Mouse (Mus musculus): ENCODE results near the gene Nppa.
"Not testable (repeated sequence)": the region's sequence is repeated elsewhere in the genome, so short reads cannot be mapped to it uniquely, and the experiment has no call there.

Gene Nppa

DNA sequence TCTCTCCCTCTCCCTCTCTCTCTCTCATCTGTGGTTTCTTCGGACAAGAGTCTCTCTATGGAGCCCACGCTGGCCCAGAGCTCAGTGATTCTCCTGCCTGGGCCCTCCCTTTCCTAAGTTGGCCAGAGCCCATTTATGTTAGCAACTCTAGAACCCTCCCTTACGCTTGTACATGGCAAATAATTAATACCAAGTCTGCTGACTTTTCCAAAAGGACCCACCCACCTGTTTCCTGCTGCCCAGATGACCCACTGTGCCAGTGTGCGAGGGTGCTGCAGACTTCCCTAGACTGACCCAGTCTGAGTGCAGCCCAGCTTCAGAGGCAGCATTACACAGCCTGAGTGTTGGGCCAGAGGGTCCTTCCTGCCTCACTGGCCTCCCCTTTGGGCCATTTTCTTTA lies 11.7 kb downstream of the Nppa start:
- DNase-seq (ENCODE audit: low spot score) = no peak

DNA sequence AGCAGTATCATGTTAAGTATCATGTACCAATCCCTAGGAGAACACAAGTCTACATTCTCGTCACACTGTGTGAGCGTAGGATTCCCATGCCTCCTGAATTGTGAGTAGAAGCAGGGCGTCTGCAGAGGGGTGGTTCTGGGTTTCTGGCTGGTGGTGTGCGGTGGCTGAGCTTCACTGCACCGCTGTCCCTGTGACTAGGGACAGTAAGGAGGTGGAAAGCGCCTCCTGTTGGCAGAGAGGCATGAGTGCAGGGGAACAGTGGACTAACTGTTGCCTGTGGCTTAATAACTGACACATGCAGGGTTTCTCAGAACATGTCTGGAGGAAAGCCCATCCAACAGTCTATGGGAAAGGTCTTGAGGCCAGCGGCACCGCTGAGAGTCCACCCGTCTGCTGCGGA lies 14.9 kb downstream of the Nppa start:
- no peak for DNase-seq (ENCODE audit: low spot score)

DNA sequence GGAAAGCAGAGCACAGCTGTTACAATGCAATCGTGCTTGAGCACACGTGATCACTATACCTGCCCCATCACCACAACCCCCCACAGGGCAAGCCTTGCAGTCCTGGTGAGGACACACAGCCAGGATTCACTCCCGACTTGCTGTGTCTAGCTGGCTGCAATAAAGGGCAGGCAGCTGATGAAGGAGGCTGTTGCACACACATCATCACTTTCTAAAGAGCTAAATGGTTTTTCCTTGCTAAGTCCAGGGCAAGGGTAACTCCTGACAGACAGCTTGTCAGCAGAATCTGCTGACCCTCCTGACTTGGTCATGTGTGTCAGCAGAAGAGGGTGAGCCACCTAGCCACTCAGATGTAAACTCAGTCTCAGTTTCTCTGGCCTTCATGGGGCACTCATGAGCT lies 16.5 kb downstream of the Nppa start:
- DNase-seq (ENCODE audit: low spot score) = peak; percentile 65

DNA sequence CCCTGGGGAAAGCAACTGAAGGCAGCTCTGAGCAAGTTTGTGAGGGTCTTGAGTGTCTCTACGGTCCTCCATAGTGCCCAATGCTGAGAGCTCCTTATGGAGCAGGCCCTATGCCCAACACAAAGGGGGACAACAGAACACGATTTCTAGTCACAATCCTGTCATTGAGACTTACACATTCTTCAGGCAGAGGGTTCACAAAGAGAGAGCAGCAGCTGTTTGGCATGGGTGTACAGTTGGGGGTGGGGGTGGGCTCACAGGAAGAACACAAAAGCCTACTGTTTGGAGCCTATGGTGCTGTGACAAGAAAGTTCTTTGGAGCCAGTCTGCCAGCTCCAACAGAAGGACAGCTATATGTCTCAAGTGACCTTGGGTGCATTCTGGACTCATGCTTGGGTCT lies 17.9 kb downstream of the Nppa start:
- no peak for DNase-seq (ENCODE audit: low spot score)

DNA sequence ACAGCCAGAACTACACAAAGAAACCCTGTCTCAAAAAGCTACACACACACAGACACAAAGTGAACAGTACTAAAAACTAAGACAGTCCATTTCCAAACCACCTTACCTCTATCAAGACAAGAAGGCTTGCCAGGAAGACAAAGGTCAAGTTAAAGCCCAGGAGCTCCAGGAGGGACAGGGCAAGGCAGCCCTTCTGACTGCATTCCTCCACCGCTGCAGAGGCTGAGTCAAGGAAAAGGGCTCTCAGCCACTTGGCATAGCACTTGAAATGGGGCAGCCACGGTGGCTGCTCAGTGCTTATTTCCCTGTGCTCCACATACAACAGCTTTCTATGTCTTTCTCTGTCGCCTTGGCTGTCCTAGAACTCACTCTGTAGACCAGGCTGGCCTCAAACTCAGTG lies 23.5 kb downstream of the Nppa start:
- no peak for DNase-seq (ENCODE audit: low spot score)

DNA sequence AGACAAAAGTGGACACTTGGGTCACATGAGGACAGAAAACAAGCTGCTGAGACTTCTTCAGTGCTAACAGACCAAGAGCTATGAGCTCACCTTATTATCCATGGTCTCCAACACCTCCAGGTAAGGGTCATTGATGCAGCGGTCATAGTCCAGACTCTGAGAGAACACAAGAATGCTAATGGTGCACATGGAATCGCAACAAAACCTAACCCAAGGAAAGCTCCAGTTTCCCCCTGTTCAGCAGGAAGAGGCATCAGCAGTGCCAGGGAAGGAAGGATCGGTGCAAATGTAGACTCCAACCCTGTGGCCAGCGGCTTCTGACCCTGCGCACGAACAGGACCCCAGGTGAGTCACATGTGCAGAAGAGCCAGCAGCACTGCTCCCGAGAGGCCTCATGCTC lies 28.8 kb downstream of the Nppa start:
- DNase-seq (ENCODE audit: low spot score) = no peak

DNA sequence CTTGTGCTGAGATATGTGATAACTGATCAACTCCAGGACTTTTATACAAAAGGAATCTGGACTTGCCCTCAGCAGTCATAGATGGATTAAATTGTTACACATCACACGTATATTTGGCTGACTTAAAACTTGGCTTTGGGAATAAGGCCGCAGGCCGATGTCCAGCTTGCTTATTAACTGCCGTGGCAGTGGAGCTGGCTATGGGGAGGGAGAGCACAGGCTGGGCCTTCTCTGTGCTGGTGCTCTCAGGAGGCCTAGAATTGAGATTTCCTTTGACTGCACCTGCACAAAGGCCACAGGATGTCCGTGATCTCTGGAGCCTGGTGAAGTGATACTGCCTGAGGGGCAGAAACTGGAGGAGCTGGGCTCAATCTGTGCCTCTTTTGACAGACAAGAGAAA lies 30.0 kb downstream of the Nppa start:
- no peak for DNase-seq (ENCODE audit: low spot score)

DNA sequence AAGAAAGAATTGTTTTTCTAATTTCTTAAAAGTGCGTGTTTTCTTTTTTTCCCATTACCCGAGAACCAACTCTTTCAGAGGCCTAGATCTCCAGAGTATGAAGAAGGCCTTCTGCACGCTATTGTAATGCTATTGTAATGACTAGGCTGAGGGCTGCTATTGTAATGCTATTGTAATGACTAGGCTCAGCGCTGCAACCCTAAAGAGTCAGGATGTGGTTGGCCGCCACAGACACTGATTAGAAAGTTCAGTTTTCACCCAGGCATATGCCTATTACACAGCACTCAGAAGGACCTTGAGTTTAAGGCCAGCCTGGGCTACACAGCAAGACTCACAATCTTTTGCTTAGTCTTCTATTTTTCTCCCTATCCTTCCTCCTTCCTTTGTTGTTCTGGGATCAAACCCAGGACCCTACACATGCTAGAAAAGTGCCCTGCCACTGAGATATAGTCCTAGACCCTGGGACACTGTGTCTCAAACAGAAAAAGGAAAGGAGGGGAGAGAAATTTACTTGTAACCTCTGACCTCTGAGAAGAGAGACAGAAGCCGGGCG lies 33.4 kb downstream of the Nppa start:
- DNase-seq (ENCODE audit: low spot score) = no peak

DNA sequence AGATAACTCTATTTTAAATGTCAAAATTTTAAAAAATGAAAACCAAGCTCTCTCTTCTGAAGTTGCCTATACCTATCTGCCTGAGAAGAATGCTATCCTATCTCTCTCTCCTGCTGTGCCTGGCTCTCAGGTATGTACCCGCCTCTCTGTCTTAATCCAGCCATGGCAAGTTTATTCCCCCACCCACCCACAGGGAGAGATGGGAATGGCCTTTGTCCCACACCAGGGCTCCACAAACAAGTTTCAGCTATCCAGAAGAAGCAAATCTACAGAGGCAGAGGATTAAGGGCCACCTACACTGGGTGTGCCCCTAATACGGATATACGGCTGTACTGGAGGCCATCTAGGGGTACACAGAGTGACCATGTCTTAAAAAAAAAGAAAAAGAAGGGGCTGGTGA lies 34.9 kb downstream of the Nppa start:
- peak; percentile 37 for DNase-seq (ENCODE audit: low spot score)

DNA sequence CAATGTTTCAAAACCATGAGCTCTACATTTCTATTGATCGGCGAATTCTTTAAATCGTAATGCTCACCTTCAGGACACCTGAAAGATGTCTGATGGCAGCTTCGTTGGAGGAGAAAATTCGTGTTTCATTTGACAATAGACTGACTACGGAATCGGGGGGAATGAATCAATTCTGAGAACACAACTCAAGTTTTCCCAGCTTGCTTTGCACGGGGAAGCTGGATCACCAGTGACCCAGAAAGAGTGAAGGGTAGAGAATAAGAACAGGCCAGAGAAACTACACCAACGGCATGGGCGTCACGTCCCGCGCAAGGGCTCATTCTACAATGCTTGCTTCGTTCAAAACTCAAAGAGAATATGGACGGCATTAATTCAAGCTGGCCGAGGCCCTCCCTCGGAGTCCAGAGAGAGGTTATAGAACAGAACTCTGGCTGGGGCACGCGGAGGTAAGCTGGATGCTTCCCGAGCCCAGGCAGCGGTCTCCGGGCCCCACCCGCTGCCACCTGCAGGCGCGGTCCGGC lies 37.6 kb downstream of the Nppa start:
- no peak for DNase-seq (ENCODE audit: low spot score)

DNA sequence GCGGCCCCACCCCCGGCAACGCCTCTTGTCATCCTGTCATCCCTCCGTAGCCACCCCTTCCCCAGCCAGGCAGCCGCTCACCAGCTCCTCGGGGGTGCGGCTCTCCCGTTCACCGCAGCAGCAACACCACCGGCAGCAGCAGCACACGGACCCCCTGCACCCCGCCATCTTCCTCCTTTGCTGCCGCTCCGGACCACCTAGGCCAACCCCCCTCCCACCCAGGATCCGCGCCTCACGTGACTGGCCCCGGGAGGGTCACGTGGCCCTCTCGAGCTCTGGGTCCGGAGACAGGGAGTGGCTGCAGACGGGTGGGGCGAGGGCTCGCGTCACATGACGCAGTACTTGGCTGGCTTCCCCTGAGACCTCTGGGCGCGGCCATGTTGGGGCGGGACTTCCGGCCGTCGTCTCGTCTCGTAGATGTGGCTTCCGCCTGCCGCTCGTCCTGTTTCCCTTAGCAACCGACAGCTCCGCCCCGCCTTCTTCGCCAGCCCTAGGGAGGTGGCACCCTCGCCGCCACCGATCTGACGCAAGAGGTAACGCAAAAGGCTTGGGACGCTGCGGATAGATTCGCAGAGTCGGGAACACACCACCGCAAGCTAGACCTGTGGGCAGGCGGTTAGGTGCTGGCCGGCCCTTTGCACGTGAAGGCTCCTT lies 38.2 kb downstream of the Nppa start, which contains the start of the genes Clcn6 and Mthfr:
Gene Clcn6 (minus strand): TSS at position 222 of the 654 bp plus-strand sequence.
Gene Mthfr (plus strand): TSS at position 478 of the 654 bp plus-strand sequence.
- DNase-seq (ENCODE audit: low spot score) = peak; percentile 99

DNA sequence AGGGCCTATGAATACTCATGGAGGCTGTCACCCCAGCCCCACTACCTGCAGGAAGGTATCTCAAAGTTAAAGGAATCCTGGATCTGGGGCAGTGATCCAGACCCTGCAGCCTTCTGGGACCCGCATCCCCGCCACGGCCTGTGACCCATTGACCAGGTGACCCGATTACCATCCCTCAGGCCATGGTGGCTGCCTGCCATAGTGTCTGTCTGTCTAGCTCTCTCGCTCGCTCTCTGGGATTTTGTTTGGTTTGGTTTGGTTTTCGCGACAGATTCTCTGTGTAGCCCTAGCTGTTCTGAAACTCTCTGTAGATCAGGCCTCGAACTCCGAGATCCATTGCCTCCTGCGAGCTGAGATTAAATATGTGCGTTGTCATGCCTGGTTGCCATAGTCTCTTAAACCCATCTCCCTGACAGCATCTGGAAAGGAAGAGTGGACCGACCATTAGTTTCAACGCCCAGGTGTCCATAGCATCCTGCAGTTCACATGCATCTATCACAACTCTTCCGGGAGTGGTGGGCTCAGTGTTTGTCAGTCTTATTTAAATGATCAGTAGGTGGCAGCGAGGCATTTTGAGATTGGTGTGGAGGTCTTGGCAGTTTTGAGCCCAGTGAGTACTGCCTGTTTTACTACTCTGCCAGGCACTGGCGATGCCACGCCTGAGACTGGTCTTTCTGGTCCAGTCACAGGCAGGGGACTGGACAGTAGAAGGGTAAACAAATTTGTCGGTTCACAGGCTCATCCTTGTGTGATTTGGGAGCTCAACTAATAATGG lies 38.9 kb downstream of the Nppa start:
- DNase-seq (ENCODE audit: low spot score) = no peak

DNA sequence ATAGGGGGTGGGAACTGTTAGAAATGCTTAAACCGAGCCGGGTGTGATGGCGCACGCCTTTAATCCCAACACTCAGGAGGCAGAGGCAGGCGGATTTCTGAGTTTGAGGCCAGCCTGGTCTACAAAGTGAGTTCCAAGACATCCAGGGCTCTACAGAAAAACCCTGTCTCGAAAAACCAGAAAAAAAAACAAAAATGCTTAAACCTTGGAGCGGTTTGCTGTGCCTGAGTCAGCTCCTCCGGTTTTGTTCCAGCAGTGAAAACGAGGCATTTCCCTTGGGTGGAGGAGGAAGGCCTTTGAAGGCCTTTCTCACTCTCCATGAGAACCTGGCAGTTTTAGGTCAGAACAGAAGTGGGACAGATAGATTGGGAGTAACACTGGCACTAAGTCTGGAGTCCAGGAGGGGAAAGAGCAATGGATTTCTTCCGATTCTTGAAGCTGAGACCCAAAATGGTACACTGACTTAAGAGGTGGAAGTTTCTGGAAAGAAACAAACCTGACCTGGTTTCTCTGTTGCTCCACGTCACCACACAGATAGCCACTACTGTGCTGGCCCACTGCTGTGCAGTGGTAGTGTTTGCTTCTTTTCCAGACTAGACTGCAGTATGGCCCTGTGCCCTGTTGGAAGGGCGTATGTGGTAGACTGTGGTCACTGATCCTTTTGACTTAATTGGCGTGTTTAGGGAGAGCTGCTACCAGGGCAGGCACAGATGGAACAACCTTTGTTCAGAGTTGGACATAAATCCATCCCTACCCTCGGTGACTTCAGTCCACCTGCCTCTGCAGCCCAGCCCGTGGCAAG lies 39.7 kb downstream of the Nppa start:
- no peak for DNase-seq (ENCODE audit: low spot score)

DNA sequence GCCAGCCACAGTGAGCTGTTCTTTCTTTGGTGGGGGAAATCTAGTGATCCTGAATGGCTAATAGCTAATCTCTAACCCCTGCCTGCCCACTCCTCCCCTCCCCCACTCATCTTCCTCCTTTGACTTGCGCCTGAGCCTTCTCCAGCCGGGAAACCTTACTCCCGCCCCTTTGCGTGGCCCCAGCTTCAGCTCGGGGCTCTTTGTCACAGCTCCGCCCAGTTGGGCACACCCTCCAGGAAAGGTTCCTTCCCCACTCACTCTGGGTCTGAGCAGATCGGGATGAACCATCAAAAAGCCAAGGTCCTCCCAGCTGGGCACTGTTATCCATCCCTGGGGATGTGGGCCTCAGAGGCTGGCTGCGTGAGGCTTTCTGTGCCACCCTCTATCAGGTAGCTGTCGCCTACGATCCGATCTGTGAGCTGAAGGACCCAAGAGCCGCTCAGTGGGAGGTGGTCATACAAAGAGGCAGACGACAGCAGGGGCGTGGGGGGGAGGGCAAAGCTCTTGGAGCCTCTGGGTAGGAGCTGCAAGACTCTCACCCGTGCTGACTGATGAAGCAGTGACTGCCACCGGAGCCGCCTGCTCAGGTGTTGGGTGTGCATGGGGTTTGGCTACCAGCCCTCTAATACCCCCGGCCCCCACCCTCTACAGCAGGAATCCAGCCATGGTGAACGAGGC lies 40.5 kb downstream of the Nppa start:
- peak; percentile 91 for DNase-seq (ENCODE audit: low spot score)

DNA sequence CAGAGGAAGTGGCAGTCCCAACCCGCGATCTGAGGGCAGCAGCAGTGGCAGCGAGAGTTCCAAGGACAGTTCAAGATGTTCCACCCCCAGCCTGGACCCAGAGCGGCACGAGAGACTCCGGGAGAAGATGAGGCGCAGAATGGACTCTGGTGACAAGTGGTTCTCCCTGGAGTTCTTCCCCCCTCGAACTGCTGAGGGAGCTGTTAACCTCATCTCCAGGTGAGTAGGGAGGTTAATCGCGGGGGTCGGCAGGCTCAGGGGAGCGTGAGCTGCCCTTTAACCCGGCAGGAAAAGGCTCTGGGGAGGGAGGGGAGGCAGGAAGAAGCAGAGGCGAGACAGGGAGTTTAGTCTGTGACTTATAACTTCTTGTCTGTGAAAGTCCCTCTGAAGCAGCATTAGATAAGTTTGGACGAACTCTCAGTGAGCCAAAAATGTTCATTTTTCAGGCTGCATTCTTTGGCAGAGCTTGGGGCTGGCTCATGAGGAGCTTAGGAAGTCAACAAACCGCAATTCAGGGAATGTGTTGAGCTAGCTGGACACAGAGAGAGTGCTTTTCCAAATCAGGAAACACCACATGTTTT lies 41.2 kb downstream of the Nppa start:
- peak; percentile 62 for DNase-seq (ENCODE audit: low spot score)

DNA sequence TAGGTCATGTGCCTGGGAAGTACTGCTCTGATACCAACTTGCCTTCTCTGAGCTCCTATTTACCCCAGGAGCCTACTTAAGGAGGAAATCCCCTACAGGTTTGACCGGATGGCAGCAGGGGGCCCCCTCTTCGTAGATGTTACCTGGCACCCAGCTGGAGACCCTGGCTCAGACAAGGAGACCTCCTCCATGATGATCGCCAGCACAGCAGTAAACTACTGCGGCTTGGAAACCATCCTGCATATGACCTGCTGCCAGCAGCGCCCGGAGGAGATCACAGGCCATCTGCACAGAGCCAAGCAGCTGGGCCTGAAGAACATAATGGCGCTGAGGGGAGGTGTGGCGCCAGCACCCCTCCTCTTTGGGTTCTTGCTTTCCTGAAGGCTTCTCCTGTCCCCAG lies 42.8 kb downstream of the Nppa start:
- DNase-seq (ENCODE audit: low spot score) = not testable (repeated sequence)

DNA sequence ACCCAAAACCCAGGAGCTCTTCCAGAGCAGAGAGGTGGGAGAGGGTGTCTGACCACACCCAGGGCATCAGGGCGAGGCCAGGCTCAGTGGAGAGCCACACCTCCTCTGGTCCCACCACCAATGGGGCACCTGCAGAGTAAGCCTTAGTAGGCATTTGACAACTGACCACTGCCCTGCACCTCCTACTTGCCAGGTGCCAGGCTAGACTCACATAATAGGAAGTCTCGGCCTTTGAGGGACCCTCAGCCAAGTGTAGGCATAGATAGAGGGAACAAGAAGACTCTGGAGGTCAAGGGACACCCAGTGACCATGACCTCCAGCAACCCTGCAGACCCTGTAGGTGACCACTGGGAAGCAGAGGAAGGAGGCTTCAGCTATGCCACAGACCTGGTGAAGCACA lies 43.6 kb downstream of the Nppa start:
- DNase-seq (ENCODE audit: low spot score) = no peak

DNA sequence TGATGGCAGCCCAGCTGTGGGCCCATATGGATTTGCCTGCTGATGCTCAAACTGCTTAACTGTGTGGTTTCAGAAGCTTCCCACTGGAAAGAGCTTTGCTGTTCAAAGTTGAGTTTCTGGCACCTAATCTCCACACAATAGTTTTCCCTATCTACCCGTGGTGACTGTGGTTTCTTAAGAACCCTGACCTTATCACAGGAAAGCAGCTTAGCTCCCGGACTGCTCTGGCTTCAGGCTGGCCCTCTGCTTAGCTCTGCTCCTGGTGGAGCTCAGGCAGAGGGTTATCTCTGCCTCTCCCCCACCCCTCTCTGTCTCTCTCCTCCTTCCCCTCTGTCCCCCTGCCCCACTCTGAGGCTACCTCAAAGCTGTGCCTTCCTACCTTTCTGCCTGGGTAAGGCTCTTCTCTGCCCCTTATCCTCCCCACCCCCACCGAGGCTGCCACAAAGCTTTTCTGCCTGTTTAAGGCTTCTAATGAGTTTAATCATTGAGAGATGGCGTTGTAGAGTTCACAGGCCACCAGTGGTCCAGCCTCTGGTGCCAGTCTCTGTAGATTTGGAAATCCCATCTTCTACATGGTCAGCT lies 46.0 kb downstream of the Nppa start:
- peak; percentile 43 for DNase-seq (ENCODE audit: low spot score)

DNA sequence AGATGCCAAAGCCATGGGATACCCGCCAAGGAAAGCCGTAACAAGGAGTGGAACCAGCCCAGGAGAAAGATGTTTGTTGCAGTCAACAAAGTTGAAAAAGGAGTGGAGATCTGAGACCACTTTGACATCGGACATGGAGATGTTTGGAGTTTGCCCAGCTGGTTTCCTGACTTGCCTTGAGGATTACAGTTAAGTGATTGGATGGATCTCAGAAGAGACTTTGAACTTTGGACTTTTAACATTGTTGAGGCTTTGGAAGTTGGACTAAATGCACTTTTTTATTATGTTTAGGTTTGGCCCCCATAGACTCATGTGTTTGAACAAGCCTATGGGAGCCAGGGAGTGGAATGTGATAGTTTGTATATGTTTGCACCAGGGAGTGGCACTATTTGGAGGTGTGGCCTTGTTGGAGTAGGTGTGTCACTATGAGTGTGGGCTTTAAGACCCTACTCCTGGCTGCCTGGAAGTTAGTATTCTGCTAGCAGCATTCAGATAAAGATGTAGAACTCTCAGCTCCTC lies 49.9 kb downstream of the Nppa start:
- DNase-seq (ENCODE audit: low spot score) = peak; percentile 43

DNA sequence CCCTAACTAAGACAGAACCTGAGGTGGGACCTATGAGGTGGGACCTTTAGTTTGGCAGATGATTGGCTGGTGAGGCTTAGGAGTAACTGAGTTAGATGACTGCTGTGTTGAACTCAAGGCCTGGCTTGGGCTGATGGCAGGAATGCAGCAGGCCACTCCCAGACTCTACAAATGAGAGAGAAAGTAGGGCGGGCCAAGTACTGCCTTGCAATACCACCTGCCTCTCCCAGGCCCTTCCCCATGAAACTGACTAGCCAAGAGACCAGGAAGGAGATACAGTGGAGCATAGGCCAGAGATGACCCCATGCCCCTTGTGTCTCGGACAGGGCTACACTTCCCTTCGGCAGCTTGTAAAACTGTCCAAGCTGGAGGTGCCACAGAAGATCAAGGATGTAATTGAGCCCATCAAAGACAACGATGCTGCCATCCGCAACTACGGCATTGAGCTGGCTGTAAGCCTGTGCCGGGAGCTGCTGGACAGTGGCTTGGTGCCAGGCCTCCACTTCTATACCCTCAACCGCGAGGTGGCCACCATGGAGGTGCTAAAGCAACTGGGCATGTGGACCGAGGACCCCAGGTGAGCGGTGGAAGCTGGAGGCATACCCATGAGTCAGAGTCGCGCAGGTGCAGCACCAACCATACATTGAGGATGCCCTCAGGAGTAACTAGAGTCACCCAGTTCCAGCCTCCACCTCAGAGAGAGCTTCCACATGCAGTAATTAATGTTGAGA lies 50.7 kb downstream of the Nppa start:
- no peak for DNase-seq (ENCODE audit: low spot score)
